8 mouse cellular contexts compared by ENCODE assay signal in the genomic region with DNA sequence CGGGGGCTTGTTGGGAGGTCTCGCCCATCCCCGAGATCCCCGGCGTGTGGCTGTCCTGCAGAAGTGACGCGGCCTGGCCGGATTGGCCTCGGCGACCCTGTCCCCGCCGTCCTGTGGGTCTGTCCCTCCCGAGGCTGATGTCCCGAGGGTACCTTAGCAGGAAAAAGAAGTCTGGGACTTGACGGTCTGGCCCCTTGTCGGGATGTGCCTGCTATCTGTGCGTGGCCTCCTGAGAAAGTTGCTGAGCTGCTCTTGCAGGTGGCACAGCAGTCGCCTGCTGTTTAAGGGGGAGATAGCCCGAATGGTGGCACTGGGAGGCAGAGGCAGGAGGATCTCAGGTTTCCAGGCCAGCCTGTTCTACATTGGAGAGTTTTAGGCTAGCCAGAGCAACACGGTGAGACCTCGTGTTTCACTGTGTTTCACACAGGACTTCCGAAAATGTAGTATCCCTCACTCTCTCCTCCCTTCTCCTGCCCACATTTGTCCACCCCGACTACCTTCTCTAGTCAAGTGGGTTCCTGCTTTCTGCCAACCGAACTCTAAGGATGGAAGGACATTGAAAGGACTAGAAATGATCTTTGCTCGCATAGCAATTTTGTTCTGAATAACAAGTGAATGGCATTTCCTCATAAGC. TPM values are rescaled to one million over a fixed set of nuclear protein-coding genes. Genes with fewer than 3 reads are reported as not detected.
A peak's percentile ranks its signal among the peaks of the same experiment; 100 is the strongest.
DNase-seq lines count a peak whose midpoint lies in the region; ATAC-seq and TF ChIP-seq lines count a peak whose summit lies in the region.

No protein-coding gene starts in this region.

- peaks cover 3% of the 10 kb centered on the region for H3K4me1 ChIP-seq in lung, embryonic 16.5 days (replicated peaks; ENCODE audit: control insufficient read depth, insufficient read depth, low read length)
- H3K4me1 ChIP-seq in embryonic facial prominence, embryonic 14.5 days (ENCODE audit: control insufficient read depth, insufficient read depth, low read length) = peaks cover 7% of the 10 kb centered on the region; the same call in 1 of the 2 replicates
- H3K4me1 ChIP-seq in limb, embryonic 12.5 days (replicated peaks) = peaks cover 3% of the 10 kb centered on the region; the same call in 1 of the 2 replicates
- H3K4me1 ChIP-seq in olfactory bulb, adult 2 months (ENCODE audit: control insufficient read depth, insufficient read depth, low read length) = no peaks in the 10 kb centered on the region

- H3K9ac ChIP-seq in lung, embryonic 16.5 days (ENCODE audit: low read length) = peak overlapping the region; percentile 92
- peak overlapping the region; percentile 91 for H3K9ac ChIP-seq in embryonic facial prominence, embryonic 14.5 days (ENCODE audit: low read depth, low read length)
- peak overlapping the region; percentile 88 for H3K9ac ChIP-seq in limb, embryonic 12.5 days (replicated peaks)

- no peaks in the 10 kb centered on the region for H3K9me3 ChIP-seq in lung, embryonic 16.5 days (ENCODE audit: control insufficient read depth, low read length)
- H3K9me3 ChIP-seq in embryonic facial prominence, embryonic 14.5 days (ENCODE audit: control insufficient read depth, low read length) = no peaks in the 10 kb centered on the region
- no peaks in the 10 kb centered on the region for H3K9me3 ChIP-seq in limb, embryonic 12.5 days

- H3K27me3 ChIP-seq in lung, embryonic 16.5 days (ENCODE audit: control insufficient read depth, insufficient read depth, low read depth, low read length) = no peaks in the 10 kb centered on the region
- H3K27me3 ChIP-seq in embryonic facial prominence, embryonic 14.5 days (replicated peaks; ENCODE audit: control insufficient read depth, insufficient read depth, low read length) = no peaks in the 10 kb centered on the region
- H3K27me3 ChIP-seq in limb, embryonic 12.5 days = no peaks in the 10 kb centered on the region

- no peaks in the 10 kb centered on the region for H3K36me3 ChIP-seq in lung, embryonic 16.5 days (ENCODE audit: control insufficient read depth, insufficient read depth, low read length)
- peaks cover 13% of the 10 kb centered on the region for H3K36me3 ChIP-seq in embryonic facial prominence, embryonic 14.5 days (ENCODE audit: control insufficient read depth, insufficient read depth, low read length)
- H3K36me3 ChIP-seq in limb, embryonic 12.5 days = peaks cover 10% of the 10 kb centered on the region

- peak overlapping the region; percentile 72 for H3K27ac ChIP-seq in lung, embryonic 16.5 days (ENCODE audit: low read length)
- peak overlapping the region; percentile 78 for H3K27ac ChIP-seq in embryonic facial prominence, embryonic 14.5 days (replicated peaks; ENCODE audit: low read depth, low read length)
- peak overlapping the region; percentile 64 for H3K27ac ChIP-seq in limb, embryonic 12.5 days
- H3K27ac ChIP-seq in olfactory bulb, adult 2 months (ENCODE audit: insufficient read depth, low read depth, low read length) = no peak overlapping the region

- peak overlapping the region; percentile 81 for H3K4me3 ChIP-seq in lung, embryonic 16.5 days (ENCODE audit: low read length)
- H3K4me3 ChIP-seq in embryonic facial prominence, embryonic 14.5 days (ENCODE audit: low read depth, low read length) = peak overlapping the region; percentile 78
- H3K4me3 ChIP-seq in limb, embryonic 12.5 days (replicated peaks) = peak overlapping the region; percentile 67
- H3K4me3 ChIP-seq in olfactory bulb, adult 2 months (ENCODE audit: insufficient read depth, low read depth, low read length) = peak overlapping the region; percentile 63

- DNase-seq in lung, postnatal 25 days (ENCODE audit: low spot score) = no peak
- DNase-seq in embryonic facial prominence, embryonic 14.5 days (ENCODE audit: low spot score) = peak; percentile 9
- DNase-seq in urinary bladder, adult 2 months (ENCODE audit: low spot score) = no peak
- no peak for DNase-seq in frontal cortex, postnatal 36 days (ENCODE audit: low spot score in 2 of 2)
- DNase-seq in frontal cortex, postnatal 10 days (ENCODE audit: low spot score in 2 of 2) = no peak

- H3K4me2 ChIP-seq in lung, embryonic 16.5 days (ENCODE audit: low read depth, low read length) = peak overlapping the region; percentile 77
- peak overlapping the region; percentile 65 for H3K4me2 ChIP-seq in embryonic facial prominence, embryonic 14.5 days (ENCODE audit: low read depth, low read length)
- peak overlapping the region; percentile 73 for H3K4me2 ChIP-seq in limb, embryonic 12.5 days

- WGBS in lung, embryonic 16.5 days = 23% methylated on average over 25 of the region's 25 CpGs
- WGBS in embryonic facial prominence, embryonic 14.5 days = 23% methylated on average over 24 of the region's 25 CpGs
- 24% methylated on average over 25 of the region's 25 CpGs for WGBS in limb, embryonic 12.5 days
- WGBS in olfactory bulb, adult 2 months = 22% methylated on average over 25 of the region's 25 CpGs

- no peak for TF ChIP-seq CTCF in olfactory bulb, adult 2 months (IDR thresholded peaks at IDR 0.05; ENCODE audit: insufficient read depth, low read depth, low read length)

- peak; percentile 62; the same call in 1 of the 2 replicates for ATAC-seq in lung, embryonic 16.5 days (ENCODE audit: low read depth)
- no peak; the same call in 1 of the 2 replicates for ATAC-seq in embryonic facial prominence, embryonic 14.5 days (ENCODE audit: low read depth)
- ATAC-seq in limb, embryonic 12.5 days (ENCODE audit: insufficient number of reproducible peaks, insufficient read depth, low FRiP score, low TSS enrichment, low read depth) = peak; percentile 64

- no peak for TF ChIP-seq POLR2A in olfactory bulb, adult 2 months (IDR thresholded peaks at IDR 0.05; ENCODE audit: insufficient read depth, low read depth, low read length)

RNA-seq across cellular contexts. Expression of a gene that starts 0.4 kb away (rescaled TPM):
- polyA plus RNA-seq in lung, embryonic 16.5 days (2015; fragmentation: Nextera tagmentation; extraction: Ambion mirVana) = 20.1 and 21.2 TPM in 2 replicates
- 17.9 and 18.2 TPM in 2 replicates for polyA plus RNA-seq in embryonic facial prominence, embryonic 14.5 days (2014; fragmentation: Nextera tagmentation; extraction: Ambion mirVana)
- 21.5 and 24.2 TPM in 2 replicates for polyA plus RNA-seq in limb, embryonic 12.5 days (2016; fragmentation: Nextera tagmentation; extraction: Ambion mirVana)
- not detected in 2 replicates for polyA plus RNA-seq in olfactory bulb, adult 2 months (2012; ENCODE audit: insufficient read depth, insufficient read length, low replicate concordance, missing spikeins)
- 7.9 and 12.2 TPM in 2 replicates for polyA plus RNA-seq in urinary bladder, adult 2 months (2012; rRNA removed)

RNA-seq across cellular contexts. Expression of a gene that starts 59.8 kb away (rescaled TPM):
- 0.13 TPM in 1 of 2 replicates, not detected in the other for polyA plus RNA-seq in lung, embryonic 16.5 days (2015; fragmentation: Nextera tagmentation; extraction: Ambion mirVana)
- polyA plus RNA-seq in embryonic facial prominence, embryonic 14.5 days (2014; fragmentation: Nextera tagmentation; extraction: Ambion mirVana) = 1.4 and 2.0 TPM in 2 replicates
- polyA plus RNA-seq in limb, embryonic 12.5 days (2016; fragmentation: Nextera tagmentation; extraction: Ambion mirVana) = 0.85 and 0.91 TPM in 2 replicates
- not detected in 2 replicates for polyA plus RNA-seq in olfactory bulb, adult 2 months (2012; ENCODE audit: insufficient read depth, insufficient read length, low replicate concordance, missing spikeins)
- 1.4 and 2.4 TPM in 2 replicates for polyA plus RNA-seq in urinary bladder, adult 2 months (2012; rRNA removed)
